Mouse (Mus musculus): ENCODE results near the gene Kctd13.

- no peak for TF ChIP-seq CTCF (IDR thresholded peaks at IDR 0.05; ENCODE audit: insufficient read depth, low read length)
- TF ChIP-seq POLR2A (IDR thresholded peaks at IDR 0.05; ENCODE audit: borderline replicate concordance, extremely low read depth, low read depth, low read length), result peak; percentile 60; the same call in 1 of the 2 replicates
Measured at GRCm38 (mm10) chr7:126928384-126929037, at the start of gene Kctd13.

Measured in lung, adult 2 months (tissue).